ENCODE assay signal across 8 mouse cellular contexts in the genomic region with DNA sequence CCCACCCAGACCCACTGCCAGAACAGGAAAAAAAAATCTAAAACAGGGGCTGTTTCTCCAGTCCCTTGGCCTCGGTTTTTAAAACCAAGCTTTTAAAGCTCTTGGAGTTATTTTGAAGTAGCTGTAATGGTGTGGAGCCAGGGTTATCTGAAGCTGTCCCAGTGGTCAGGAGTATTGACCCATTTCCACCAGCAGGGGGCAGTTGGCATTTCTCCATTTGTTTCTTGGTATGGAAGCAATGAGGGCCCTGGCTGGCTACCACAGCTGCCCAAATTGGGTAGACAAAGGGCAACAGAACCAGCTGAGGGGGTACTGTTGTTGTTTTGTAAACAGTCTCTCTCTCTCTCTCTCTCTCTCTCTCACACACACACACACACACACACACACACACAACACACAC.
DNase-seq lines count a peak whose midpoint lies in the region.

No protein-coding gene starts in this region.

- DNase-seq in cerebellum, adult 9-10 months, result peak; percentile 11
- DNase-seq in cerebellum, adult 9-11 months, result no peak
- peak; percentile 37 for DNase-seq in ovary, postnatal 14 days (ENCODE audit: low spot score)
- DNase-seq in ovary, adult 18-20 months (ENCODE audit: low spot score), result no peak
- DNase-seq in c-Kit-positive CD71-positive TER-119-positive erythroid progenitor cells, embryonic 14.5 days (ENCODE audit: low spot score), result peak; percentile 5
- peak; percentile 52 to 71 for DNase-seq in kidney, adult 8-10 months
- peak; percentile 46 to 65 for DNase-seq in lung, postnatal 4 days
- peak; percentile 42 for DNase-seq in thymus, postnatal 0 days (ENCODE audit: low spot score)

Comparison
In these comparisons a context has a peak if more than half of its experiments do, and no peak if none do; other contexts are left out.
1. DNase-seq: peak in cerebellum, adult 9-10 months (single experiment), ovary, postnatal 14 days (single experiment), c-Kit-positive CD71-positive TER-119-positive erythroid progenitor cells, embryonic 14.5 days (single experiment), kidney, adult 8-10 months (2 of 2), lung, postnatal 4 days (2 of 2) and thymus, postnatal 0 days (single experiment); none in cerebellum, adult 9-11 months (single experiment) and ovary, adult 18-20 months (single experiment).